Mouse (Mus musculus) neural tube, embryonic 11.5 days (tissue): ENCODE measurements at regions not wholly inside any gene's neighbourhood (a gene's known extent, or its start where the extent isn't known, plus 50 kb on each side); places are given as distances from the start of the nearest gene placed in this dataset.
A peak's percentile ranks its signal among the peaks of the same experiment; 100 is the strongest.
"Not testable (repeated sequence)": the region's sequence is repeated elsewhere in the genome, so short reads cannot be mapped to it uniquely, and the experiment has no call there.

ENCODE experiments used
- ATAC-seq: fragments of 200-750 bp; cut with Nextera tagmentation; 2 replicates; pipeline ENCODE4 v1.8.0; 2017; ENCODE audit warnings: moderate number of reproducible peaks, mild to moderate bottlenecking, moderate TSS enrichment, moderate library complexity; ENCODE audit not compliant: insufficient read depth, low FRiP score, low TSS enrichment
- DNase-seq: peaks from one replicate; pipeline ENCODE4 v3.0.0-alpha.2; 2015; ENCODE audit warnings: low spot score
- H3K27ac ChIP-seq: fragments of 300-500 bp; sonication (generic); 2 replicates; pipeline ENCODE4 v1.5.1; 2014; ENCODE audit warnings: low read depth, mild to moderate bottlenecking, low read length
- H3K27me3 ChIP-seq: fragments of 300-500 bp; sonication (generic); 2 replicates; pipeline ENCODE4 v1.6.1; 2014; ENCODE audit warnings: mild to moderate bottlenecking, low read length, mixed read lengths; ENCODE audit not compliant: control insufficient read depth, insufficient read depth
- H3K36me3 ChIP-seq: fragments of 300-500 bp; sonication (generic); 2 replicates; pipeline ENCODE4 v1.6.1; 2014; ENCODE audit warnings: mild to moderate bottlenecking, low read length, moderate library complexity, mixed read lengths; ENCODE audit not compliant: control insufficient read depth, insufficient read depth
- H3K4me1 ChIP-seq: fragments of 300-500 bp; sonication (generic); 2 replicates; pipeline ENCODE4 v1.6.1; 2014; ENCODE audit warnings: low read length, mixed read lengths; ENCODE audit not compliant: control insufficient read depth, insufficient read depth
- H3K4me2 ChIP-seq: fragments of 300-500 bp; sonication (generic); 2 replicates; pipeline ENCODE4 v1.6.1; 2014; ENCODE audit warnings: low read depth, mild to moderate bottlenecking, moderate library complexity
- H3K4me3 ChIP-seq: fragments of 300-500 bp; sonication (generic); 2 replicates; pipeline ENCODE4 v1.5.1; 2014; ENCODE audit warnings: low read depth, low read length
- H3K9ac ChIP-seq: fragments of 300-500 bp; sonication (generic); 2 replicates; pipeline ENCODE4 v1.6.1; 2014; ENCODE audit warnings: mild to moderate bottlenecking, low read length
- H3K9me3 ChIP-seq: fragments of 300-500 bp; sonication (generic); 2 replicates; pipeline ENCODE4 v1.6.1; 2016; ENCODE audit warnings: low read length; ENCODE audit not compliant: control insufficient read depth
- WGBS: fragments of 180-500 bp; shearing (Covaris S2); extraction: QIAGEN DNeasy Blood & Tissue Kit; methylation state at CpG from one replicate; pipeline ENCODE4 v1.1.7; 2014; 5-methylcytosine and 5-hydroxymethylcytosine counted together

DNA sequence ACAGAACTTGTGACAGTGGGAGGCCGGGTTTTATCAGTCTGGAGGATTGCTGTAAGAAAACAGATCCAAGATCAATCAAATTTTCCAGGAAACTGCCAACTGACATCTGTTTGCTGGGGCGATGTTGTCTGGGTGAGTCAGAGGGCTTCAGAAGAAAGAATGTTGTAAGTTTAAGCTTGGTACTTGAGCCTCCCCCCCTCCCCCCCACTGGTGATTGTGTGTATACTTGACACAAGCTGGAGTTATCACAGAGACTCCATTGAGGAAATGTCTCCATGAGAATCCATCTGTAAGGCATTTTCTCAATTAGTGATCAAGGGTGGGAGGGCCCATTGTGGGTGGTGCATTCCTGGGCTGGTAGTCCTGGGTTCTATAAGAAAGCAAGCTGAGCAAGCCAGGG, 226.9 kb downstream of the Cd47 start:
- no peak overlapping the region for H3K27ac ChIP-seq
- H3K27me3 ChIP-seq = no peaks in the 10 kb centered on the region
- H3K4me1 ChIP-seq = no peaks in the 10 kb centered on the region
- H3K4me2 ChIP-seq = no peak overlapping the region
- 53% methylated on average over 2 of the region's 2 CpGs for WGBS
- H3K9ac ChIP-seq = no peak overlapping the region
- no peak overlapping the region for H3K4me3 ChIP-seq
- H3K9me3 ChIP-seq = no peaks in the 10 kb centered on the region
- H3K36me3 ChIP-seq = no peaks in the 10 kb centered on the region
- no peak for ATAC-seq
- no peak for DNase-seq

DNA sequence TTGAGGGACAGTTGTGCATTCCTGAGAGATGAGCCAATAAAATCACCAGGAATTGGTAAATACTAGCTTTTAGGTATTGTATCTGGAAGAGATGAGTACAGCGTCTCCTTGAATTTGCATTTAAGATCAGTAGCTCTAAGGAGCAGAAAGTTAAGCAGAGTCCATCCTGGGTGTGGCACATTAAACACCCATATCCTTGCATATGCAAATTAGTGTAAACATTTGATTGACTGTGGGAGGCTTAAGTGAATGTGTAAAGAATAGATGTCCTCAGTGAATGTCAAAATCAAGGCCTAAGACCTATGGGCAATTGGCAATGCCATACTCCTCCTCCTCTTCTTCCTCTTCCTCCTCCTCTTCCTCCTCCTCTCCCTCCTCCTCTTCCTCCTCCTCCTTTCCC, 229.4 kb downstream of the Cd47 start:
- Histone ChIP-seq H3K27ac (no peak overlapping the region), H3K4me2 (no peak overlapping the region), H3K36me3 (no peaks in the 10 kb centered on the region), H3K9me3 (no peaks in the 10 kb centered on the region), H3K4me3 (no peak overlapping the region), H3K9ac (no peak overlapping the region), H3K27me3 (no peaks in the 10 kb centered on the region), H3K4me1 (no peaks in the 10 kb centered on the region)
- WGBS = 89% methylated on average over 1 of the region's 1 CpGs
- no peak for DNase-seq
- no peak for ATAC-seq

DNA sequence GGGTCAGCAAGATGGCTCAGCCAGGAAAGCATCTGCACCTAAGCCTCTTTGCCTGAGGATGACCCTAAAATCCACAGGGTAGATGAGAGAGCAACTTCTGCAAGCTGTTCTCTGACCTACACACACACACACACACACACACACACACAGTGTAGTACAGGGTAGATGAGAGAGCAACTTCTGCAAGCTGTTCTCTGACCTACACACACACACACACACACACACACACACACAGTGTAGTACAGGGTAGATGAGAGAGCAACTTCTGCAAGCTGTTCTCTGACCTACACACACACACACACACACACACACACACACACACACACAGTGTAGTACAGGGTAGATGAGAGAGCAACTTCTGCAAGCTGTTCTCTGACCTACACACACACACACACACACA, 230.0 kb downstream of the Cd47 start:
- peak; percentile 31; the same call in 1 of the 2 replicates for ATAC-seq
- H3K4me2 ChIP-seq, DNase-seq: not testable (repeated sequence)

DNA sequence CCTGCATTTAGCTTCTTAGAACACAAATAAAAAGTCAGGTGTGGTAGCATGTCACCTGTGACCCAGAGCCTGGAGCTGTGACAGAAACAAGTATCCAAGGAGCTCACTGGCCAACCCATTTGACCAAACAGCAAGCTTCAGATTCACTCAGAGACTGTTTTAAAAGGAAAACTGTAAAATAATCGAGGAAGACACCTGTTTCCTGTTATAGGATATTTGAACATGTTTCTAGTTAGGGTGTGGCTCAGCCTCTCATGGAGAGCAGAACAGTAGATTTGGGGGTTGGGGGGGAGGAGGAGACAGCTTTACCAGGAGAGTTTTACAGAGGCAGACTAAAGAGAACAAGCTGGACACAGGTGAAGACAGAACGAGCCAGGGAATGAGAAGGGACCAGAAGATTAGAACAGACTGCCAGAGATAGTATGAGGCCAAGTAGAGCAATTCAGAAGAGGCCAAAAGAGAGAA, 230.6 kb downstream of the Cd47 start:
- 72% methylated on average over 2 of the region's 2 CpGs for WGBS

More for the DNA sequence above, 230.0 kb downstream of the Cd47 start:
- not testable (repeated sequence) for H3K36me3 ChIP-seq, H3K9me3 ChIP-seq, H3K9ac ChIP-seq, H3K27ac ChIP-seq, H3K4me3 ChIP-seq, H3K4me1 ChIP-seq, H3K27me3 ChIP-seq

DNA sequence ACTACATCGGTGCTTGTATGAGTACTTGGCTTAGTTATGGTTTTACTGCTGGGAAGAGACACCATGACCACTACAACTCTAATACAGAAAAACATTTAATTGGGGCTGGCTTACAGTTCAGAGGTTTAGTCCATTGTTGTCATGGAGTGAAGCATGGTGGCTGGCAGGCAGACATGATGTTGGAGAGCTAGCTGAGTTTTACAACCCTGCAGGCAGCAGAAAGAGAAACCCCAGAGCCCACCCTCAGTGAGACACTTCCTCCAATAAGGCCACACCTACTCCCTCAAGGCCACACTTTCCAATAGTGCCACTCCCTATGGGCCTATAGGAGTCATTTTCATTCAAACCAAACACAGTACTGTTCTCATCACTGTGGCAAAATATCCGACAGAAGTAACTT, 232.5 kb downstream of the Cd47 start:
- no peak for ATAC-seq
- no peaks in the 10 kb centered on the region for H3K27me3 ChIP-seq
- DNase-seq = no peak
- no peaks in the 10 kb centered on the region for H3K36me3 ChIP-seq
- WGBS = 90% methylated on average over 2 of the region's 2 CpGs
- H3K4me3 ChIP-seq = no peak overlapping the region
- H3K27ac ChIP-seq = no peak overlapping the region
- H3K9me3 ChIP-seq = no peaks in the 10 kb centered on the region
- H3K4me1 ChIP-seq = no peaks in the 10 kb centered on the region
- H3K4me2 ChIP-seq = no peak overlapping the region
- H3K9ac ChIP-seq = no peak overlapping the region

More for the DNA sequence above, 230.6 kb downstream of the Cd47 start:
- H3K27ac ChIP-seq = no peak overlapping the region
- ATAC-seq (no peak), DNase-seq (no peak)
- no peak overlapping the region for H3K4me2 ChIP-seq
- no peaks in the 10 kb centered on the region for H3K36me3 ChIP-seq
- no peak overlapping the region for H3K9ac ChIP-seq
- no peaks in the 10 kb centered on the region for H3K9me3 ChIP-seq
- H3K4me3 ChIP-seq = no peak overlapping the region
- no peaks in the 10 kb centered on the region for H3K4me1 ChIP-seq
- H3K27me3 ChIP-seq = no peaks in the 10 kb centered on the region

DNA sequence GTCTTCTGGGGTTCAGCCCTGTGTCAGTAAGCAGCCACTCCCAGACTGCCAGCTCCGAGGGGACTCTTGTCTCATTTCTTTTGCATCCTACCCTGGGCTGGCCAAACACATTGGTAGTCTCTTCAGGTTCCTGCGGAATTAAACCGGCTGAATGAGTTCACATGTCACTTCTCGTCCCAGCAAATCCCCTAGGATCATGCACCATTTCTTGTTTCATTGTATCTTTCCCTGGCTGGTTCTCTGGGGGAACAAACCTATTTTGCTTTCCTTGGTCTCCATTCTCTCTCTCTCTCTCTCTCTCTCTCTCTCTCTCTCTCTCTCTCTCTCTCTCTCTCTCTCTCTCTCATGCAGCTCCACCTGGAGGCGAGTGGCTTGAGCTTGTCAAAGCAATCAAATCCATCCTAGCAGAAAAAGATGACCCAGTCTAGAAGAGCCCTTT, 236.0 kb downstream of the Cd47 start:
- Histone ChIP-seq H3K9ac (no peak overlapping the region), H3K9me3 (no peaks in the 10 kb centered on the region), H3K4me1 (no peaks in the 10 kb centered on the region), H3K27me3 (no peaks in the 10 kb centered on the region), H3K36me3 (no peaks in the 10 kb centered on the region), H3K4me3 (no peak overlapping the region), H3K4me2 (no peak overlapping the region), H3K27ac (no peak overlapping the region)
- WGBS = 69% methylated on average over 5 of the region's 5 CpGs
- DNase-seq (no peak), ATAC-seq (no peak)

DNA sequence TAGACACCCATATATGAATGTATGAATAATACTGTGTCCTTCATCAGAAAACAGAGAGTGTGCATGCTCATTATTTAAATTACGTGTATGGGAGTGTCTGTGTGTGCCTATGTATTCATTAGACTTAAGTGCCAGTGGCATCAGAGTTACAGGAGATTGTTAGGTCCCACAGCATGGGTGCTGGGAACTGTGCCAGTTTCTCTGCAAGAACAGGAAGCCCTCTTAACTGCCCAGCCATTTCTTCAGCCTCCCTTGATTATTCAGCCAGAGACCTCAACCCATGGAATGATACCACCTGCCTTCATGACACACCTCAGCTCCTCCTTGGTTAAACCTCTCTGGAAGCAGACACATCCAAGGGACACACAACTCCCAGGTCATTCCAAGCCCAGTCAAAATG, 243.8 kb downstream of the Cd47 start:
- Histone ChIP-seq H3K27me3 (no peaks in the 10 kb centered on the region), H3K4me2 (no peak overlapping the region), H3K9me3 (no peaks in the 10 kb centered on the region), H3K36me3 (no peaks in the 10 kb centered on the region), H3K4me3 (no peak overlapping the region), H3K27ac (no peak overlapping the region), H3K9ac (no peak overlapping the region), H3K4me1 (no peaks in the 10 kb centered on the region)
- WGBS = 95% methylated on average over 1 of the region's 1 CpGs
- ATAC-seq = no peak
- no peak for DNase-seq

DNA sequence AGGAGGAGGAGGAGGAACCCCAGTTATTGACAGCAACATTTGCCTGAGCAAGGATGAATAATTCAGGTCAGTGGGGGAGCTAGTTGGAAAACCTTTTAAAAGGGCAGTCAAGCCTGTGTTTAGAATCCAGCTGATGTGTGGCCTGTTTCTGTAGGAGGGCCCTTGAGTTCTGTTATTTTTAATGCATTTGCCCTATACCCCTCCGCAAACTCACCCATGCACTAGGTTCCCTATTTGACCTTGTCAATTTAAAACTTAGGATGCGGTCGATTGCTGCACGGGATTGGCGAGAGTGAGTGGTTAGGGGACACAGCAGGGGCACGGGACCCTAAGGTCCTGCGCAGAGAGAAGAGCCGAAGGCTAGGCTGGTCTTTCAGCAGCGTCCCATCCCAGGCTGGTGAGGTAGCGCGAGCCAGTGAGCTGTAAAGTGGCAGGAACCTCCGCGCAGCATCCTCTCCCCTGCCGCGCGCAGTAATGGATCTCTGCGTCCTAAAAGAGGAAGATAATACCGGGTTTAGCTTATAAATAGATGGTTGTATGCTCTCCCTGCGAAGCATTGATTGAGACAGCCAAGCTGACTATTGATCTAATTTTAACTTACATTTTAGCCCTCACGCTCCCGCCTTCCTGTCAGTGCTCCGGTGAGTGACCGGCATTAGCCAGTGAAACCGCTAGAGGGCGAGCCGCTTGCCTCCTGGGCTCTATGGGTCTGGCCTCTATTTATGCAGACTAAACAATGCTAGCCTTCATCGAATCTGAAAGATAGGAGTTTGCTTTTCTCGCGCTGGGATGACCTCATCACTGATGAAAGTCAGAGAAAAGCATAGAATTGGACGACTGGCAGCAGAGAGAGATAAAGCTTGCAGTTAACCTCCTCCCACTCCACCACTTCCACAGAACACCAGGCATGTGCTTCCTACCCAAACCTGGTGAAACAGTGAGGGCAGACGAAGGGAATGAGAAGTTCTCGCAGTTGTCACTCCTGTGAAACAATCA, 245.5 kb downstream of the Cd47 start:
- Histone ChIP-seq H3K27me3 (no peaks in the 10 kb centered on the region), H3K4me2 (peak overlapping the region; percentile 54), H3K4me3 (peak overlapping the region; percentile 32), H3K36me3 (no peaks in the 10 kb centered on the region), H3K27ac (no peak overlapping the region), H3K9me3 (no peaks in the 10 kb centered on the region), H3K9ac (peak overlapping the region; percentile 23; the same call in 1 of the 2 replicates), H3K4me1 (no peaks in the 10 kb centered on the region)
- peak; percentile 96 for ATAC-seq
- DNase-seq = peak; percentile 83
- 10% methylated on average over 32 of the region's 32 CpGs for WGBS

DNA sequence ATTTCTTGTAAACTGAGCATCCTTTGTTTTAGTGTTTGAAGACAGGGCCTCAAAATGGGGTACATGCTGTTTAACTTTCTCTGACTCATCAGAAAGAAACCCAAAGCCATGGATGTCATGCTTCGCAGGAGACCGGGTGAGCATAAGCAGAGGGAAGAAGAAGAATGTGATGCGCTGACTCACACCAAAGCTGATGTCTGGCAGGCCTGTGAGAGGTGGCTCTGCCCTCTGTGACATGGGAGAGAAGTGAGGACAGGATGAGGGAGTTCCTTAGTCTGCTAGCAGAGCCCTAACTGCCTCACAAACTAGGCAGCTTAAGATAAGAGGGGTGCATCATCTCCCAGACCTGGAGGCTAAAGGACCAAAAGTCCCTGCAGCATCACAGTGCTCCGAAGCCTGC, 263.2 kb downstream of the Cd47 start:
- Histone ChIP-seq H3K36me3 (no peaks in the 10 kb centered on the region), H3K4me2 (no peak overlapping the region), H3K4me1 (no peaks in the 10 kb centered on the region), H3K27me3 (no peaks in the 10 kb centered on the region), H3K4me3 (no peak overlapping the region), H3K27ac (no peak overlapping the region), H3K9me3 (no peaks in the 10 kb centered on the region), H3K9ac (no peak overlapping the region)
- no peak for DNase-seq
- whole genome bisulfite sequencing = 89% methylated on average over 4 of the region's 4 CpGs
- no peak for ATAC-seq
